Mouse (Mus musculus): ENCODE data around the gene Slc25a22. TPM values are rescaled to one million over a fixed set of nuclear protein-coding genes. Genes with fewer than 3 reads are reported as not detected.

The Slc25a22 gene
- total RNA-seq, 2 experiments from 2014 or later = 319 to 320 TPM

Other genes with a start within 250 kb of the Slc25a22 start
- 100 to 1,000 TPM; 201 TPM for gene Hras, start 243.9 kb downstream of the Slc25a22 start, total RNA-seq (2021)
- 1 to 10 TPM; 4.3 to 4.5 TPM for gene Lrrc56, start 243.7 kb downstream of the Slc25a22 start, total RNA-seq (2021)
- not detected for gene Lmntd2, start 223.8 kb downstream of the Slc25a22 start, total RNA-seq (2021)
- gene Rassf7, start 222.0 kb downstream of the Slc25a22 start, total RNA-seq (2021) = 1 to 10 TPM in 1 of 2 experiments, under 1 TPM in 1; 0.71 to 1.5 TPM
- gene Phrf1, start 209.1 kb downstream of the Slc25a22 start, total RNA-seq (2021) = 10 to 100 TPM; 76.9 to 78.8 TPM
- gene Irf7, start 171.4 kb downstream of the Slc25a22 start, total RNA-seq (2021) = 1 to 10 TPM in 1 of 2 experiments, under 1 TPM in 1; 0.46 to 1.2 TPM
- not detected for gene Cdhr5, start 161.1 kb downstream of the Slc25a22 start, total RNA-seq (2021)
- not detected for gene Sct, start 158.8 kb downstream of the Slc25a22 start, total RNA-seq (2021)
- not detected for gene Drd4, start 145.9 kb downstream of the Slc25a22 start, total RNA-seq (2021)
- gene Deaf1, start 110.2 kb downstream of the Slc25a22 start, total RNA-seq (2021) = 10 to 100 TPM; 66.3 to 79.6 TPM
- gene Tmem80, start 110.2 kb downstream of the Slc25a22 start, total RNA-seq (2021) = 10 to 100 TPM; 29.2 to 30.5 TPM
- 1 to 10 TPM; 5.0 to 9.0 TPM for gene Eps8l2, start 99.0 kb downstream of the Slc25a22 start, total RNA-seq (2021)
- gene Taldo1, start 45.7 kb downstream of the Slc25a22 start, total RNA-seq (2021) = 100 to 1,000 TPM; 122 to 125 TPM
- gene Gatd1, start 23.8 kb downstream of the Slc25a22 start, total RNA-seq (2021) = 10 to 100 TPM; 37.7 to 39.9 TPM
- gene Cend1, start 8.4 kb downstream of the Slc25a22 start, total RNA-seq (2021) = 100 to 1,000 TPM; 265 to 270 TPM
- gene Pidd1, start 6.1 kb upstream of the Slc25a22 start, total RNA-seq (2021) = 1 to 10 TPM in 1 of 2 experiments, under 1 TPM in 1; 0.69 to 1.1 TPM
- 100 to 1,000 TPM; 557 to 573 TPM for gene Rplp2, start 9.5 kb upstream of the Slc25a22 start, total RNA-seq (2021)
- 10 to 100 TPM; 29.9 to 35.6 TPM for gene Pnpla2, start 17.3 kb upstream of the Slc25a22 start, total RNA-seq (2021)
- 1 to 10 TPM; 3.3 TPM for gene Cracr2b, start 23.2 kb upstream of the Slc25a22 start, total RNA-seq (2021)
- 10 to 100 TPM; 24.2 to 26.0 TPM for gene Cd151, start 29.5 kb upstream of the Slc25a22 start, total RNA-seq (2021)
- gene Polr2l, start 37.2 kb upstream of the Slc25a22 start, total RNA-seq (2021) = 10 to 100 TPM; 39.2 to 42.8 TPM
- 10 to 100 TPM; 11.3 to 11.7 TPM for gene Tspan4, start 37.3 kb upstream of the Slc25a22 start, total RNA-seq (2021)
- gene Chid1, start 102.0 kb upstream of the Slc25a22 start, total RNA-seq (2021) = 10 to 100 TPM; 72.6 to 76.2 TPM
- 100 to 1,000 TPM; 233 to 238 TPM for gene Ap2a2, start 124.3 kb upstream of the Slc25a22 start, total RNA-seq (2021)
- not detected for gene Muc6, start 217.4 kb upstream of the Slc25a22 start, total RNA-seq (2021)

Data from layer of hippocampus, adult 18-20 months (tissue).